Mouse (Mus musculus): Measurements from ENCODE around the gene Zfp867.

The Zfp867 gene

GRCm38 (mm10) chr11:59472326-59472677, at the start of gene Zfp867:
Zfp867 (minus strand) TSS chr11:59472474.
- peak; percentile 73 for DNase-seq (ENCODE audit: low spot score)

- no peak for DNase-seq (ENCODE audit: low spot score)
Observed at GRCm38 (mm10) chr11:59519741-59520495, 47.6 kb upstream of the Zfp867 start.

- no peak for DNase-seq (ENCODE audit: low spot score)
Observed at GRCm38 (mm10) chr11:59518226-59518625, 46.0 kb upstream of the Zfp867 start.

- no peak for DNase-seq (ENCODE audit: low spot score)
Observed at GRCm38 (mm10) chr11:59517441-59517840, 45.2 kb upstream of the Zfp867 start.

GRCm38 (mm10) chr11:59514789-59515188, 42.5 kb upstream of the Zfp867 start:
- no peak for DNase-seq (ENCODE audit: low spot score)

GRCm38 (mm10) chr11:59514381-59514780, 42.1 kb upstream of the Zfp867 start:
- no peak for DNase-seq (ENCODE audit: low spot score)

DNA sequence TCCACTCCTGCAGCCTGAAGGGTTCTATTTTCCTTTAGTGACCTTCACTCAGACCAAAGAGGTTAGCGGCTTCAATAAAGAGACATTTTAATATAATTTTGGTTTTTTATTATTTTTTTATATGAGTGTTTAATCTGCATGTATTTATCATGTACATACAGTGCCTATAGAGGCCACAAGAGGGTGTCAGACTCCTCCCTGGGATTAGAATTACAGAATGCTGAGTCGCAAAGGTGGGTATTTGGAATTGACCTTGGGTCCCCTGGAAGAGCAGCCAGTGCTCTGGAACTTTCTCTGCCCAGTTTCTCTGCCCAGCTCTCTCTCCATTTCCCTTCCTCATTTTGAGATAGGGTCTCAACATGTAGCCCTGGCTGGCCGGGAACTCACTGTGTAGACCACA, 41.3 kb upstream of the Zfp867 start:
- no peak for DNase-seq (ENCODE audit: low spot score)

- DNase-seq (ENCODE audit: low spot score) = no peak
Observed at GRCm38 (mm10) chr11:59512733-59513132, 40.5 kb upstream of the Zfp867 start.

- no peak for DNase-seq (ENCODE audit: low spot score)
Observed at GRCm38 (mm10) chr11:59511558-59511957, 39.3 kb upstream of the Zfp867 start.

DNA sequence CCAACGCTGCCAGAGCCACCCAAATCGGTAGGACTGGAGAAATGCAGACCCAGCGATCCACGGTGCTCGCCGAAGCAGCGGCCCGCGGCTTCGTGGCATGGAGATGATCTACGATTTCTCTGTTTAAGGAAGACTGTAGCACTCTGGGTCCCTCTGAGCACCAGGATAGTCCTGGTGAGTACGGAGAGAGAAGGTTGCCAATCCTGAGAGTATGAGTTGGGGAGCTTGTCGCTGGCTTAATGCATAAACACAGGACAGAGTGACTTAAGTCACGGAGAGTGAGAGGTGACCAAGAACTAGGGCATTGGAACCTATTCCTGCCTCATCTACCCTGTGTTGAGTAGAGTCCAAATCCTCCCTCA, 34.4 kb upstream of the Zfp867 start:
- no peak for DNase-seq (ENCODE audit: low spot score)

- DNase-seq (ENCODE audit: low spot score) = peak; percentile 89
Observed at GRCm38 (mm10) chr11:59505839-59506712, 33.8 kb upstream of the Zfp867 start.

- DNase-seq (ENCODE audit: low spot score) = peak; percentile 53
Observed at GRCm38 (mm10) chr11:59505351-59505838, 33.1 kb upstream of the Zfp867 start.

GRCm38 (mm10) chr11:59501978-59502700, 29.9 kb upstream of the Zfp867 start:
- DNase-seq (ENCODE audit: low spot score) = no peak

GRCm38 (mm10) chr11:59497747-59498146, 25.5 kb upstream of the Zfp867 start:
- DNase-seq (ENCODE audit: low spot score) = no peak

GRCm38 (mm10) chr11:59496672-59497310, 24.5 kb upstream of the Zfp867 start:
- no peak for DNase-seq (ENCODE audit: low spot score)

DNA sequence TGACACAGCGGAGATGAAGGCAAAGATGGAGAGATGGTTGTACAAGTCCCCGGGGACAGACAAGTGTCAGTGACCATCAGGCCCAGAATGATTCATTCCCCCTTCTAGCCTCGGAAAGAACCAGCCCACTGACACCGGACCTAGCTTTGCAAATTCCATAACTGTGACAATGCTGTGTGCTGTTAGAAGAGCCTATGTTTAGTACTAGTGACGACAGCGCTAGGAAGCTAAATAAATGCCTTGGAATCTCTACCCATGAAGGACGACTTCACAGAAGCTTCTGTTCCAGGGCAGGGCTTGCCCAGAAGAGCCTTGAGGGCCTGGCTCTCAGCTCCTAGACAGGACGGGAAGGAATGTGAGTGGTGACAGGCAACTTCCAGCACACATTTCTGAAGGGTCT, 13.9 kb upstream of the Zfp867 start:
- no peak for DNase-seq (ENCODE audit: low spot score)

- no peak for DNase-seq (ENCODE audit: low spot score)
Observed at GRCm38 (mm10) chr11:59485641-59486040, 13.4 kb upstream of the Zfp867 start.

- DNase-seq (ENCODE audit: low spot score) = no peak
Observed at GRCm38 (mm10) chr11:59483212-59483611, 10.9 kb upstream of the Zfp867 start.

DNA sequence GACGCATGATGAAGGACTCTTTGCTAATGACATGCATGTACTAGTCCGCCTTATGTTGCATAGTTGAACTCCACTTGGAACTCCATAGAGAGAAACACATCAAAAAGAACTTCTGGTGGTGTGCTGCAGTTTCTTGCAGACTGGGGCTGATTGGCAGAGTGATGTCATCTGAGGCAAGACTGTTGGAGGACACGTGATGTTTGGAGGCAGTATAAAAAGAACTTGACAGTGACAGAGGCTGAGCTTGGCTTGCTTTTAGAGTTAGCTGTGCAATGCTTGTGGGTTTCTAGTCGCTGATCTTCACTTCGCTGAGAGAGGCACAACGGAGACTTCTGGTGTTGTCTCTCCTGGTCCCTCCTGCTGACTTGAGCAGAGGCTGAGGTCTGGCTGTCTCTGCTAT, 5.0 kb upstream of the Zfp867 start:
- no peak for DNase-seq (ENCODE audit: low spot score)

- no peak for DNase-seq (ENCODE audit: low spot score)
Observed at GRCm38 (mm10) chr11:59471413-59472325, 605 bp downstream of the Zfp867 start.

DNA sequence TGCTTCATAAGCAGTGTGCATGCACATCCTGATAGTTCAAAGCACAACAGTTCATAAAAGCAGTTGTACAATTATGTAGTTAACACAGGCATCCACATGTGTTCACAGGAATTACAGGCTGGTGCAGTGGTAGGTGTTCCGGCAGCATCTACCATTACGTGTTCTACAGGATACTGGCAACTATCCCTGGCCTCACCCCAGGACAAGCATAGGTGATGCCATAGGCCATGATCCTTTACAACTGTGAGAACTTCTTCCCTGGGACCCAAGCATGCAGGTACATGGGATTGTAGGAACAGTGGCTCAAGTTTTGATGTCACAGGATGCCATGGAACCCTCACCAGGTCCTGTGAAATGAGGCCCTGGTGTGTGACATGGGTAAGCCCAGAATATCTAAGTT, 11.8 kb downstream of the Zfp867 start:
- DNase-seq (ENCODE audit: low spot score) = no peak

All from ovary, adult 18-20 months (tissue).